Mouse (Mus musculus) cortical plate, adult 2 months (tissue): ENCODE data around the gene Pde4dip.

Source experiments
- CTCF ChIP-seq: fragments of 200-500 bp; IDR thresholded peaks from 2 replicates; pipeline ENCODE4 v1.5.1; 2011; ENCODE audit warnings: mild to moderate bottlenecking, control low read depth, low read length; ENCODE audit not compliant: insufficient read depth; ENCODE audit errors: extremely low read depth
- POLR2A ChIP-seq: fragments of 200-500 bp; IDR thresholded peaks from 2 replicates; pipeline ENCODE4 v1.6.1; 2011; ENCODE audit warnings: mild to moderate bottlenecking, low read length, control low read depth; ENCODE audit not compliant: insufficient read depth; ENCODE audit errors: extremely low read depth

GRCm38 (mm10) chr3:97823438-97823837 lies 65.1 kb downstream of the Pde4dip start:
- TF ChIP-seq CTCF = no peak
- TF ChIP-seq POLR2A = no peak
